Mouse (Mus musculus) stomach, postnatal 0 days (tissue): ENCODE results near the gene Sptbn4. TPM values are rescaled to one million over a fixed set of nuclear protein-coding genes. Genes with fewer than 3 reads are reported as not detected.
A peak's percentile ranks its signal among the peaks of the same experiment; 100 is the strongest.

Experiments
- ATAC-seq: fragments of 200-750 bp; cut with Nextera tagmentation; 2 replicates; pipeline ENCODE4 v1.8.0; 2017; ENCODE audit not compliant: low FRiP score, low TSS enrichment
- DNase-seq: peaks from one replicate; pipeline ENCODE4 v3.0.0-alpha.2; 2016; ENCODE audit warnings: low spot score
- H3K27ac ChIP-seq: fragments of 300-500 bp; sonication (generic); replicated peaks from 2 replicates; pipeline ENCODE4 v1.5.1; 2014; ENCODE audit warnings: mild to moderate bottlenecking, control low read depth
- H3K27me3 ChIP-seq: fragments of 300-500 bp; sonication (generic); 2 replicates; pipeline ENCODE4 v1.6.1; 2014; ENCODE audit warnings: low read length; ENCODE audit not compliant: control insufficient read depth, insufficient read depth
- H3K36me3 ChIP-seq: fragments of 300-500 bp; sonication (generic); 2 replicates; pipeline ENCODE4 v1.6.1; 2014; ENCODE audit warnings: low read length, mixed read lengths; ENCODE audit not compliant: control insufficient read depth, insufficient read depth
- H3K4me1 ChIP-seq: fragments of 300-500 bp; sonication (generic); replicated peaks from 2 replicates; pipeline ENCODE4 v1.6.1; 2014; ENCODE audit warnings: antibody characterized with exemption; ENCODE audit not compliant: control insufficient read depth, insufficient read depth
- H3K4me2 ChIP-seq: fragments of 300-500 bp; sonication (generic); replicated peaks from 2 replicates; pipeline ENCODE4 v1.6.1; 2014; ENCODE audit warnings: low read depth, mild to moderate bottlenecking, control low read depth, moderate library complexity
- H3K4me3 ChIP-seq: fragments of 300-500 bp; sonication (generic); 2 replicates; pipeline ENCODE4 v1.5.1; 2014; ENCODE audit warnings: low read depth, low read length, control low read depth
- H3K9ac ChIP-seq: fragments of 300-500 bp; sonication (generic); 2 replicates; pipeline ENCODE4 v1.6.1; 2014; ENCODE audit warnings: mild to moderate bottlenecking, low read length, control low read depth, mixed read lengths
- H3K9me3 ChIP-seq: fragments of 300-500 bp; sonication (generic); 2 replicates; pipeline ENCODE4 v1.6.1; 2016; ENCODE audit warnings: low read length; ENCODE audit not compliant: control insufficient read depth
- CTCF ChIP-seq: IDR thresholded peaks from 2 replicates; pipeline ENCODE4 v1.5.1; 2016; ENCODE audit warnings: antibody characterized with exemption, low read depth, mild to moderate bottlenecking, moderate library complexity
- EP300 ChIP-seq: optimal IDR thresholded peaks from 2 replicates; pipeline ENCODE3; 2016; ENCODE audit warnings: antibody characterized with exemption
- WGBS: fragments of 180-500 bp; shearing (Covaris S2); extraction: QIAGEN DNeasy Blood & Tissue Kit; methylation state at CpG from one replicate; pipeline ENCODE4 v1.1.7; 2014; 5-methylcytosine and 5-hydroxymethylcytosine counted together
- polyA plus RNA-seq: library from polyadenylated mRNA; unstranded; fragments of >200 nt; fragmentation: Nextera tagmentation; extraction: Ambion mirVana; gene quantifications from 2 replicates; pipeline ENCODE4 v1.2.1, GENCODE M21; 2015

Gene Sptbn4
- polyA plus RNA-seq, 1 experiment from 2014 or later, result 0.24 TPM

GRCm38 (mm10) chr7:27404203-27404942, 43.1 kb downstream of the Sptbn4 start:
- Histone ChIP-seq H3K9me3 (no peaks in the 10 kb centered on the region), H3K36me3 (no peaks in the 10 kb centered on the region), H3K4me3 (0 out of 2 replicates have a peak overlapping the region, but pooled peaks have one; percentile 4), H3K27ac (no peak overlapping the region), H3K4me2 (no peak overlapping the region), H3K4me1 (0 out of 2 replicates have a peak, but pooled peaks cover 3% of the 10 kb centered on the region), H3K27me3 (peaks cover 18% of the 10 kb centered on the region), H3K9ac (no peak overlapping the region)
- TF ChIP-seq EP300 (no peak), CTCF (no peak)
- WGBS, result 5% methylated on average over 68 of the region's 81 CpGs
- DNase-seq (no peak), ATAC-seq (no peak)

GRCm38 (mm10) chr7:27402675-27403074, 44.8 kb downstream of the Sptbn4 start:
- no peaks in the 10 kb centered on the region for H3K4me1 ChIP-seq
- H3K9me3 ChIP-seq, result no peaks in the 10 kb centered on the region
- peak; percentile 77 for ATAC-seq
- peak; percentile 83 for DNase-seq
- whole genome bisulfite sequencing, result 7% methylated on average over 16 of the region's 16 CpGs
- peaks cover 16% of the 10 kb centered on the region for H3K27me3 ChIP-seq
- no peak overlapping the region for H3K9ac ChIP-seq
- no peaks in the 10 kb centered on the region for H3K36me3 ChIP-seq
- H3K27ac ChIP-seq, result no peak overlapping the region
- TF ChIP-seq CTCF (peak; percentile 83), EP300 (no peak)
- no peak overlapping the region for H3K4me2 ChIP-seq
- no peak overlapping the region for H3K4me3 ChIP-seq

- no peaks in the 10 kb centered on the region for H3K9me3 ChIP-seq
- WGBS, result 67% methylated on average over 7 of the region's 7 CpGs
- no peaks in the 10 kb centered on the region for H3K36me3 ChIP-seq
- TF ChIP-seq CTCF (no peak), EP300 (no peak)
- H3K27me3 ChIP-seq, result peaks cover 14% of the 10 kb centered on the region
- H3K27ac ChIP-seq, result no peak overlapping the region
- no peaks in the 10 kb centered on the region for H3K4me1 ChIP-seq
- no peak overlapping the region for H3K4me3 ChIP-seq
- H3K9ac ChIP-seq, result no peak overlapping the region
- no peak for ATAC-seq
- H3K4me2 ChIP-seq, result no peak overlapping the region
- DNase-seq, result no peak
Observed at GRCm38 (mm10) chr7:27400545-27400944, 46.9 kb downstream of the Sptbn4 start.

GRCm38 (mm10) chr7:27397048-27397949, 50.2 kb downstream of the Sptbn4 start:
- no peak overlapping the region for H3K27ac ChIP-seq
- no peaks in the 10 kb centered on the region for H3K9me3 ChIP-seq
- no peak for TF ChIP-seq EP300
- peak; percentile 86 for TF ChIP-seq CTCF
- peaks cover 3% of the 10 kb centered on the region; the same call in 1 of the 2 replicates for H3K27me3 ChIP-seq
- no peak overlapping the region for H3K4me3 ChIP-seq
- 19% methylated on average over 26 of the region's 26 CpGs for WGBS
- peak; percentile 77 for DNase-seq
- no peak overlapping the region for H3K4me2 ChIP-seq
- H3K9ac ChIP-seq, result no peak overlapping the region
- ATAC-seq, result peak; percentile 68
- H3K36me3 ChIP-seq, result no peaks in the 10 kb centered on the region
- no peaks in the 10 kb centered on the region for H3K4me1 ChIP-seq

GRCm38 (mm10) chr7:27396184-27397047, 51.1 kb downstream of the Sptbn4 start:
- Histone ChIP-seq H3K4me2 (peak overlapping the region; percentile 68), H3K36me3 (no peaks in the 10 kb centered on the region), H3K27ac (no peak overlapping the region), H3K9me3 (no peaks in the 10 kb centered on the region), H3K4me1 (no peaks in the 10 kb centered on the region), H3K27me3 (peaks cover 3% of the 10 kb centered on the region; the same call in 1 of the 2 replicates), H3K9ac (peak overlapping the region; percentile 41), H3K4me3 (peak overlapping the region; percentile 43)
- 6% methylated on average over 26 of the region's 68 CpGs for WGBS
- DNase-seq (peak; percentile 30), ATAC-seq (no peak)
- TF ChIP-seq CTCF (no peak), EP300 (no peak)
